Mouse (Mus musculus) brain, embryonic 14.5 days (tissue): ENCODE measurements around the gene Camk2b.

Experiments used
- CTCF ChIP-seq: fragments of 200-500 bp; IDR thresholded peaks from 2 replicates; pipeline ENCODE4 v1.5.1; 2012; ENCODE audit warnings: inconsistent platforms, mild to moderate bottlenecking, moderate library complexity, borderline replicate concordance; ENCODE audit not compliant: insufficient read depth, insufficient read length; ENCODE audit errors: extremely low read depth
- POLR2A ChIP-seq: fragments of 200-500 bp; IDR thresholded peaks from 2 replicates; pipeline ENCODE4 v1.6.1; 2012; ENCODE audit warnings: mild to moderate bottlenecking, inconsistent platforms, borderline replicate concordance; ENCODE audit not compliant: poor library complexity, insufficient read depth, insufficient read length, severe bottlenecking; ENCODE audit errors: extremely low read depth

DNA sequence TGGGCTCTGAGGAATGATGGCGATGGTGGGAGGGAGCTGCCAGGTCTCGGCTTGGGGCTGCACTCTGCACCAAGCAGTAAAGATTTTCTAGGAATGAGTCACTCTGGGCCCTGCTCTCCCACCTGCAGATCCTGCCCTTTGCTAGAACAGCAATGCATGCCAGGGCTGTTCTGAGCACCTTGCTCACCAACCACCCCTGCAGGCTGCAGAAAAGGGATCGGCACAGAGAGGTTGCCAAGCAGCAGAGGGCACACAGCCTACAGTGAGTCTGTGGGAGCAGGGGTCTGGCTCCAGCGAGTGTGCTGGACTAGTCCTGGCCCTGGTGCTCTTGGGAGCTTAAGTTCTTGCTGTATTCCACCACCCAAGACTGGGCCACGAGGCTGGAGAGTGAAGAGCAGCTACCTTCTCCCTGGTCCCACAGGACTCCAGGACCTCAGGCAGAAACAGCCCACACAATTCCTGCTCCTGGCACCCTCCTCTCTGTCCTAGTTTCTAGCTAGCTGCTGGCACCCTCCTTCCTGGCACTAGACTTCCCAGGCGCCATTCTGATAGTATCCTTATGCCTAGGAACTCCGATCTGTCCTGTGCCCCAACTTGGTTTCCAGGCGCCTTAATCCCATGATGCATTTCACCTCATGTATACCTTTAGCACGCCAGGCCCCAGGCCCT is 64.0 kb downstream of the Camk2b start:
- no peak for TF ChIP-seq POLR2A
- no peak for TF ChIP-seq CTCF
